Mouse (Mus musculus) limb, embryonic 14.5 days (tissue): ENCODE data around the gene Tmprss6. TPM values are rescaled to one million over a fixed set of nuclear protein-coding genes. Genes with fewer than 3 reads are reported as not detected.

Experiments used
- ATAC-seq: fragments of 200-750 bp; cut with Nextera tagmentation; 2 replicates; pipeline ENCODE4 v1.8.0; 2017; ENCODE audit warnings: low read depth, moderate number of reproducible peaks, moderate TSS enrichment; ENCODE audit not compliant: low FRiP score
- DNase-seq: peaks from one replicate; pipeline ENCODE4 v3.0.0-alpha.2; 2015; ENCODE audit warnings: low spot score
- H3K27ac ChIP-seq: fragments of 300-500 bp; sonication (generic); replicated peaks from 2 replicates; pipeline ENCODE4 v1.5.1; 2014; ENCODE audit warnings: low read depth, mild to moderate bottlenecking, low read length, moderate library complexity, mixed read lengths
- H3K27me3 ChIP-seq: fragments of 300-500 bp; sonication (generic); 2 replicates; pipeline ENCODE4 v1.6.1; 2014; ENCODE audit warnings: low read length, mixed read lengths; ENCODE audit not compliant: control insufficient read depth, insufficient read depth
- H3K36me3 ChIP-seq: fragments of 300-500 bp; sonication (generic); 2 replicates; pipeline ENCODE4 v1.6.1; 2014; ENCODE audit warnings: mild to moderate bottlenecking, low read length, moderate library complexity, mixed read lengths; ENCODE audit not compliant: control insufficient read depth, insufficient read depth
- H3K4me1 ChIP-seq: fragments of 300-500 bp; sonication (generic); 2 replicates; pipeline ENCODE4 v1.6.1; 2014; ENCODE audit warnings: antibody characterized with exemption, low read length, mixed read lengths; ENCODE audit not compliant: control insufficient read depth, insufficient read depth
- H3K4me2 ChIP-seq: fragments of 300-500 bp; sonication (generic); replicated peaks from 2 replicates; pipeline ENCODE4 v1.6.1; 2014; ENCODE audit warnings: low read depth, mild to moderate bottlenecking, low read length, moderate library complexity; ENCODE audit not compliant: severe bottlenecking
- H3K4me3 ChIP-seq: fragments of 300-500 bp; sonication (generic); replicated peaks from 2 replicates; pipeline ENCODE4 v1.5.1; 2014; ENCODE audit warnings: low read length
- H3K9ac ChIP-seq: fragments of 300-500 bp; sonication (generic); 2 replicates; pipeline ENCODE4 v1.6.1; 2014; ENCODE audit warnings: mild to moderate bottlenecking, low read depth, low read length, moderate library complexity; ENCODE audit not compliant: severe bottlenecking
- H3K9me3 ChIP-seq: fragments of 300-500 bp; sonication (generic); 2 replicates; pipeline ENCODE4 v1.6.1; 2016; ENCODE audit warnings: low read length; ENCODE audit not compliant: control insufficient read depth
- POLR2A ChIP-seq: fragments of 200-500 bp; IDR thresholded peaks from 2 replicates; pipeline ENCODE4 v1.8.0; 2012; ENCODE audit warnings: inconsistent platforms, mild to moderate bottlenecking, moderate library complexity, borderline replicate concordance; ENCODE audit not compliant: insufficient read depth, insufficient read length; ENCODE audit errors: extremely low read depth
- WGBS: fragments of 180-500 bp; shearing (Covaris S2); extraction: QIAGEN DNeasy Blood & Tissue Kit; methylation state at CpG from one replicate; pipeline ENCODE4 v1.1.7; 2014; 5-methylcytosine and 5-hydroxymethylcytosine counted together
- polyA plus RNA-seq, 2 experiments: library from polyadenylated mRNA; depleted of rRNA in 1 of 2; stranded (reverse) in 1 of 2; unstranded in 1 of 2; fragments of >200 nt; fragmentation: Nextera tagmentation in 1 of 2; extraction: Ambion mirVana in 1 of 2; gene quantifications; 2 replicates each; pipeline versions ENCODE4 v1.2.1 to v1.2.3; 2012 to 2014

Tmprss6 gene
- polyA plus RNA-seq, 2 experiments = 0.05 to 0.58 TPM

DNA sequence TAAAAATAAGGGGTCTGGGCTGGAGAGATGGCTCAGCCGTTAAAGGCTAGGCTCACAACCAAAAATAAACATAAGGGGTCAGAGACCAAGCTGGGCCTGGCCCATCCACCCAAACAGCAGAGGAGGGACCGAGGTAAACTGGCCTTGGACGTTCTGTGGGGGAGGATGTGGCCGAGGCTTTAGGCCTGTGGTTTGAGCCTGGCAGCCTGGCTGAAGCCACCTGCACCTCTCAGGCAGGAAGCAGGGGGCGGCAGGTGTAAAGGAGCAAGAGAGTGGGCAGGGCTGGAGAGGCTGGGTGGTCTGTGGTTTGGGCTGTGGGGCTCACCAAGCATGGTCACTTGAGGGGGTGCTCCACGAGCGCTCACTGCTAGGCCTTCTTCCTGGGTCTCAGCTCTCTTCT, 43.5 kb upstream of the Tmprss6 start:
- Histone ChIP-seq H3K27ac (no peak overlapping the region), H3K4me2 (no peak overlapping the region), H3K4me3 (no peak overlapping the region), H3K36me3 (no peaks in the 10 kb centered on the region), H3K9ac (no peak overlapping the region), H3K9me3 (no peaks in the 10 kb centered on the region), H3K4me1 (peaks cover 22% of the 10 kb centered on the region), H3K27me3 (no peaks in the 10 kb centered on the region)
- no peak for TF ChIP-seq POLR2A
- no peak for DNase-seq
- 75% methylated on average over 7 of the region's 7 CpGs for WGBS
- no peak for ATAC-seq

DNA sequence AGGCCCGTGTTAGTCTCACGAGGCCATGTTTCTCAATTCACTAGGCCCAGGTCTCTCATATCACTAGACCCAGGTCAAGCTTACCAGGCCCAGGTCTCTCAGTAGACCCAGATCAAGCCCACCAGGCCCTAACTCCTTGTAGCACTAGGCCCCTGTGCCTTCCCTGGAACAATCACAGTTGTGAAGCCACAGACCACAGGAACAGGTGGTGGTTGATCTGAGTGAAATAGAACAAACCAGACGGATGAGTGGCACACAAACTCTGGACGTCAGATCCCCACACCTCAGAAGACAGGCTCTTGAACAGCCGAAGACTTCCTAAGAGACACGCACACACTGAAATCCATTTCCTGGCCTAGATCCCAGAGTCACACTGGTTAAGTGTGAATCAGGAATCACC, 42.3 kb upstream of the Tmprss6 start:
- Histone ChIP-seq H3K36me3 (no peaks in the 10 kb centered on the region), H3K4me3 (no peak overlapping the region), H3K27me3 (no peaks in the 10 kb centered on the region), H3K9me3 (no peaks in the 10 kb centered on the region), H3K27ac (no peak overlapping the region), H3K9ac (no peak overlapping the region), H3K4me1 (peaks cover 19% of the 10 kb centered on the region), H3K4me2 (no peak overlapping the region)
- WGBS = 85% methylated on average over 6 of the region's 6 CpGs
- DNase-seq (no peak), ATAC-seq (no peak)
- TF ChIP-seq POLR2A = no peak

DNA sequence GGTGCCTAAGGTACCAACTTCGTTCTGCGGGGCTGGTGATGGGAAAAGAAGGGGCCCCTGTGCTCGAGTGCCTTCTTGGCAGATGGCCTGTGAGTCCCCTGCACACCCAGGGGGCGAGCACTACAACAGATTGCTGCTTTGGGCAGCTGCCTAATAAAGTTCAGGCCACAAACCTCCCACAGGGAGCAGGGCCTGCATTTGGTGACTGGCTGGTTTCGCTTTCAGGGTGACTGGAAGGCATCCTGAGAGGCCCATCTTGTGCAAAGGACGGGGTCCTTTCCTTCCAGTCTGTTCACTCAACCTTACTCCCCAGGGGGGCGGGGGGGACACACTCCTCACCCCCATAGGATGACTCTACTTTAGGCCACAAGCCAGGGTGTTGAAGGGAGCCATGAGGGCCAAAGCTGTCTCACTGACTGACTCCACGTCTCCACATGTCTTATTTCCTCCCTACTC, 41.7 kb upstream of the Tmprss6 start:
- ATAC-seq (no peak), DNase-seq (no peak)
- WGBS = 56% methylated on average over 8 of the region's 8 CpGs
- 0 out of 2 replicates have a peak overlapping the region, but pooled peaks have one; percentile 4 for H3K4me2 ChIP-seq
- H3K36me3 ChIP-seq = no peaks in the 10 kb centered on the region
- H3K9ac ChIP-seq = 0 out of 2 replicates have a peak overlapping the region, but pooled peaks have one; percentile 2
- H3K4me1 ChIP-seq = peaks cover 14% of the 10 kb centered on the region
- H3K9me3 ChIP-seq = no peaks in the 10 kb centered on the region
- no peak overlapping the region for H3K27ac ChIP-seq
- no peaks in the 10 kb centered on the region for H3K27me3 ChIP-seq
- no peak for TF ChIP-seq POLR2A
- no peak overlapping the region for H3K4me3 ChIP-seq

DNA sequence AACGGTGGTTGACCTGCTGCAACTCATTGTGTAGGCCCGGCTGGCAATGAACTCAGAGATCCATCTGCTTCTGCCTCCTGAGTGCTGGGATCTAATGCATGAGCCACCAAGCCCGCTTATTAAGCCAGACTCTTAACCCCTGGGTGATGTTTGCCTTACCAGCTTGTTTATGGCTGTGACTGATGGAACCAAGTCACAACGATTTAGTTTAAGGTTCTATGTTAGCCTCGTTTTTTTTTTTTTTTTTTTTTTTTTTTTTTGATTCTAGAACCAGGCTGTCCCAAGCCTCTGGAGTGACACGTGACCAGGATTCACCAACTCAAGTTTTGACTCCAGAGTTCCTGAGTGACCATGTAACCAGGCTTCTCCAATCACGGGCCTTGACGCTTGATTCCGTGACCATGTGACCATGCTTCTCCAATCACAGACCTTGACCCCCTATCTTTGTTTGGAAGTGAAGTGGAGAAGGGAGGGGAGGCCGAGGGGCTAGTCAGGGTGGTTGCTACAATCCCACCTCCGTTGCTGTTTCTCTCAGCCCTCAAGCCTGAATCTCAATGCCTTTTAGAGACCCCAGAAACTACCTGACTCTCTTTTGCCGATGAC, 41.0 kb upstream of the Tmprss6 start:
- Histone ChIP-seq H3K4me1 (peaks cover 8% of the 10 kb centered on the region), H3K9ac (no peak overlapping the region), H3K9me3 (no peaks in the 10 kb centered on the region), H3K36me3 (no peaks in the 10 kb centered on the region), H3K27me3 (no peaks in the 10 kb centered on the region), H3K4me3 (no peak overlapping the region), H3K4me2 (0 out of 2 replicates have a peak overlapping the region, but pooled peaks have one; percentile 4), H3K27ac (no peak overlapping the region)
- no peak for TF ChIP-seq POLR2A
- ATAC-seq (peak; percentile 45), DNase-seq (no peak)
- 51% methylated on average over 12 of the region's 12 CpGs for WGBS

DNA sequence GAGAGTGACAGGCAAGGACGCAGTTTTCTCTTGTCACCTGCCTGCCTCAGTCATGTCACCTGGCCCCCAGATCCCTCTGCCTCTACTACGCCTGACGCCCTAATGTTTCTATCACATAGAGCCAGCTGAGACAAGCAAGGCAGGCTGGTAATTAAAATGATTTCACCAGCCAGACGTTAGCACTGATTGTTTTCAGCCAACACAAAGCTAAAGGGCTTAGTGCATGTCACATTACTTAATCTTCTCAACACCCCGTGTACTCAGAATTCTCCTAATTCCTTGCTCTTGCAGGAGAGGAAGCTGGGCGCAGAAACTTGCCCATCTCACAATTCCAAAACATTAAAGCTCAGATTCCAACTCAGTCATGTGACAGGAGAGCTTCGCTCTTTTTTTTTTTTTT, 40.0 kb upstream of the Tmprss6 start:
- Histone ChIP-seq H3K4me2 (no peak overlapping the region), H3K4me3 (no peak overlapping the region), H3K4me1 (peaks cover 8% of the 10 kb centered on the region), H3K27ac (no peak overlapping the region), H3K27me3 (no peaks in the 10 kb centered on the region), H3K36me3 (no peaks in the 10 kb centered on the region), H3K9me3 (no peaks in the 10 kb centered on the region), H3K9ac (no peak overlapping the region)
- WGBS = 67% methylated on average over 7 of the region's 7 CpGs
- no peak for DNase-seq
- TF ChIP-seq POLR2A = no peak
- ATAC-seq = no peak
